23 mouse cellular contexts compared by ENCODE assay signal in genomic region chr3:104896141-104896540, GRCm38 (mm10). TPM values are rescaled to one million over a fixed set of nuclear protein-coding genes. Genes with fewer than 3 reads are reported as not detected.
A peak's percentile ranks its signal among the peaks of the same experiment; 100 is the strongest.
DNase-seq lines count a peak whose midpoint lies in the region; ATAC-seq and TF ChIP-seq lines count a peak whose summit lies in the region.
"Had no signal": no experiment of that assay in that cellular context is flagged by ENCODE, and none has a peak within 500 bp of the region (broad histone marks: within the 10 kb centered on the region; RNA-seq: fewer than 3 reads in every experiment).

No protein-coding gene starts in this region.

- no peak overlapping the region for H3K4me2 ChIP-seq in forebrain, postnatal 0 days (ENCODE audit: low read depth)
- no peak overlapping the region for H3K4me2 ChIP-seq in forebrain, embryonic 11.5 days (ENCODE audit: low read depth, low read length, severe bottlenecking)
- H3K4me2 ChIP-seq: heart, embryonic 11.5 days; hindbrain, embryonic 13.5 days; intestine, embryonic 15.5 days had no signal

- H3K27me3 ChIP-seq in forebrain, postnatal 0 days (ENCODE audit: insufficient read depth, low read length), result no peaks in the 10 kb centered on the region
- H3K27me3 ChIP-seq in forebrain, embryonic 11.5 days (ENCODE audit: control insufficient read depth, insufficient read depth, low read length), result no peaks in the 10 kb centered on the region
- H3K27me3 ChIP-seq: CH12.LX; hindbrain, embryonic 13.5 days; intestine, embryonic 15.5 days; Patski had no signal

- no peak overlapping the region for H3K4me3 ChIP-seq in forebrain, postnatal 0 days (ENCODE audit: low read depth, low read length)
- no peak overlapping the region for H3K4me3 ChIP-seq in forebrain, embryonic 11.5 days (ENCODE audit: low read depth, low read length)
- H3K4me3 ChIP-seq: forebrain, embryonic 10.5 days; gastrocnemius, adult 2 months; hindbrain, embryonic 13.5 days; intestine, embryonic 15.5 days had no signal

- no peak overlapping the region for H3K9ac ChIP-seq in forebrain, postnatal 0 days
- H3K9ac ChIP-seq in forebrain, embryonic 11.5 days (ENCODE audit: low read length), result no peak overlapping the region
- H3K9ac ChIP-seq: hindbrain, embryonic 13.5 days; intestine, embryonic 15.5 days had no signal

- TF ChIP-seq CTCF in forebrain, postnatal 0 days (IDR thresholded peaks at IDR 0.05; ENCODE audit: low read depth), result no peak

- no peaks in the 10 kb centered on the region for H3K9me3 ChIP-seq in forebrain, postnatal 0 days (ENCODE audit: low read length)
- no peaks in the 10 kb centered on the region for H3K9me3 ChIP-seq in forebrain, embryonic 11.5 days (ENCODE audit: control insufficient read depth, low read length)
- H3K9me3 ChIP-seq: forebrain, embryonic 10.5 days; G1E; hindbrain, embryonic 13.5 days; intestine, embryonic 15.5 days had no signal

- peak; percentile 18 for DNase-seq in forebrain, postnatal 0 days
- DNase-seq in forebrain, embryonic 11.5 days (ENCODE audit: low spot score), result no peak
- peak; percentile 7 to 11 for DNase-seq in kidney, postnatal 4 days
- no peak for DNase-seq in kidney, postnatal 14 days
- DNase-seq in right cerebral cortex, postnatal 4 days, result peak; percentile 11
- no peak for DNase-seq in right cerebral cortex, postnatal 25 days
- no peak for DNase-seq in urinary bladder, postnatal 10 days (ENCODE audit: low spot score)
- DNase-seq: adrenal gland, postnatal 10 days; B cell, adult 2 months; cerebellum, adult 18-20 months; cerebellum, adult 9-10 months; cerebellum, postnatal 14 days; gastrocnemius, adult 2 months; gastrocnemius, postnatal 14 days; heart, adult 11 months had no signal

- H3K27ac ChIP-seq in forebrain, postnatal 0 days (ENCODE audit: low read depth, low read length), result no peak overlapping the region
- H3K27ac ChIP-seq in forebrain, embryonic 11.5 days (ENCODE audit: low read depth, low read length), result no peak overlapping the region
- H3K27ac ChIP-seq: forebrain, embryonic 10.5 days; gastrocnemius, adult 2 months; hindbrain, embryonic 13.5 days; intestine, embryonic 15.5 days had no signal

- peaks cover 27% of the 10 kb centered on the region for H3K36me3 ChIP-seq in forebrain, postnatal 0 days (ENCODE audit: insufficient read depth)
- H3K36me3 ChIP-seq in forebrain, embryonic 11.5 days (ENCODE audit: control insufficient read depth, insufficient read depth, low read length), result peaks cover 2% of the 10 kb centered on the region

- ATAC-seq in forebrain, postnatal 0 days, result no peak
- ATAC-seq in forebrain, embryonic 11.5 days (replicated peaks; ENCODE audit: low FRiP score), result no peak
- ATAC-seq: forebrain, embryonic 16.5 days; intestine, embryonic 15.5 days; Patski had no signal

- 31% methylated on average over 3 of the region's 3 CpGs for WGBS in forebrain, postnatal 0 days
- WGBS in forebrain, embryonic 11.5 days, result 88% methylated on average over 3 of the region's 3 CpGs

- H3K4me1 ChIP-seq in forebrain, postnatal 0 days (ENCODE audit: insufficient read depth), result no peaks in the 10 kb centered on the region
- H3K4me1 ChIP-seq in forebrain, embryonic 11.5 days (replicated peaks; ENCODE audit: control insufficient read depth, insufficient read depth, low read length), result no peaks in the 10 kb centered on the region
- H3K4me1 ChIP-seq: forebrain, embryonic 10.5 days; hindbrain, embryonic 13.5 days; intestine, embryonic 15.5 days had no signal

RNA-seq across cellular contexts. Expression of gene Capza1, which starts 31.8 kb away (rescaled TPM):
- total RNA-seq in forebrain, postnatal 0 days (2014; rRNA removed), result 119 and 123 TPM in 2 replicates
- 85.5 and 92.4 TPM in 2 replicates for polyA plus RNA-seq in forebrain, postnatal 0 days (2015; fragmentation: Nextera tagmentation; extraction: Ambion mirVana)
- polyA plus RNA-seq in forebrain, embryonic 11.5 days (2014; fragmentation: Nextera tagmentation; extraction: Ambion mirVana), result 228 and 240 TPM in 2 replicates

RNA-seq across cellular contexts. Expression of gene St7l, which starts 32.3 kb away (rescaled TPM):
- total RNA-seq in forebrain, postnatal 0 days (2014; rRNA removed), result 41.5 and 46.5 TPM in 2 replicates
- polyA plus RNA-seq in forebrain, postnatal 0 days (2015; fragmentation: Nextera tagmentation; extraction: Ambion mirVana), result 31.2 and 35.4 TPM in 2 replicates
- 25.0 and 30.3 TPM in 2 replicates for polyA plus RNA-seq in forebrain, embryonic 11.5 days (2014; fragmentation: Nextera tagmentation; extraction: Ambion mirVana)

Comparison
In these comparisons a context has a peak if more than half of its experiments do, and no peak if none do; other contexts are left out.
1. DNase-seq: peak in forebrain, postnatal 0 days (single experiment), kidney, postnatal 4 days (2 of 2) and right cerebral cortex, postnatal 4 days (single experiment); none in forebrain, embryonic 11.5 days (single experiment), kidney, postnatal 14 days (single experiment), right cerebral cortex, postnatal 25 days (single experiment) and urinary bladder, postnatal 10 days (single experiment).